Mouse (Mus musculus): ENCODE results near the gene Olfr44.

GRCm38 (mm10) chr9:39508998-39509397, 15.2 kb upstream of the Olfr44 start:
- no peak for TF ChIP-seq POLR2A (IDR thresholded peaks at IDR 0.05; ENCODE audit: low read depth, low read length)
- TF ChIP-seq CTCF (IDR thresholded peaks at IDR 0.05; ENCODE audit: extremely low read depth, insufficient read length, insufficient replicate concordance, low read depth, low read length) = no peak
